Mouse (Mus musculus) midbrain, embryonic 12.5 days (tissue): ENCODE data around the gene Ldlrad3. TPM values are rescaled to one million over a fixed set of nuclear protein-coding genes. Genes with fewer than 3 reads are reported as not detected.

Source experiments
- ATAC-seq: fragments of 200-750 bp; cut with Nextera tagmentation; 2 replicates; pipeline ENCODE4 v1.8.0; 2017; ENCODE audit warnings: low read depth, moderate TSS enrichment, moderate library complexity; ENCODE audit not compliant: low FRiP score
- H3K27ac ChIP-seq: fragments of 300-500 bp; sonication (generic); replicated peaks from 2 replicates; pipeline ENCODE4 v1.5.1; 2016; ENCODE audit warnings: mild to moderate bottlenecking
- H3K27me3 ChIP-seq: fragments of 300-500 bp; sonication (generic); 2 replicates; pipeline ENCODE4 v1.6.1; 2016; ENCODE audit warnings: mild to moderate bottlenecking
- H3K36me3 ChIP-seq: fragments of 300-500 bp; sonication (generic); 2 replicates; pipeline ENCODE4 v1.6.1; 2016
- H3K4me1 ChIP-seq: fragments of 300-500 bp; sonication (generic); 2 replicates; pipeline ENCODE4 v1.6.1; 2016
- H3K4me2 ChIP-seq: fragments of 300-500 bp; sonication (generic); replicated peaks from 2 replicates; pipeline ENCODE4 v1.6.1; 2016; ENCODE audit warnings: mild to moderate bottlenecking, moderate library complexity
- H3K4me3 ChIP-seq: fragments of 300-500 bp; sonication (generic); 2 replicates; pipeline ENCODE4 v1.5.1; 2016; ENCODE audit warnings: mild to moderate bottlenecking
- H3K9ac ChIP-seq: fragments of 300-500 bp; sonication (generic); replicated peaks from 2 replicates; pipeline ENCODE4 v1.6.1; 2016; ENCODE audit warnings: mild to moderate bottlenecking, moderate library complexity
- H3K9me3 ChIP-seq: fragments of 300-500 bp; sonication (generic); 2 replicates; pipeline ENCODE4 v1.6.1; 2016; ENCODE audit warnings: mild to moderate bottlenecking
- WGBS: fragments of 180-500 bp; shearing (Covaris S2); methylation state at CpG from one replicate; pipeline ENCODE4 v1.1.7; 2016; 5-methylcytosine and 5-hydroxymethylcytosine counted together
- polyA plus RNA-seq: library from polyadenylated mRNA; unstranded; fragments of >200 nt; fragmentation: Nextera tagmentation; extraction: Ambion mirVana; gene quantifications from 2 replicates; pipeline ENCODE4 v1.2.1, GENCODE M21; 2016

Gene Ldlrad3
- polyA plus RNA-seq, 1 experiment from 2014 or later: 58.8 TPM

- no peaks in the 10 kb centered on the region for H3K27me3 ChIP-seq
- H3K9me3 ChIP-seq: 0 out of 2 replicates have a peak, but pooled peaks cover under 1% of the 10 kb centered on the region
- 94% methylated on average over 6 of the region's 6 CpGs for WGBS
- no peak overlapping the region for H3K27ac ChIP-seq
- H3K4me3 ChIP-seq: no peak overlapping the region
- H3K36me3 ChIP-seq: peaks cover 17% of the 10 kb centered on the region
- no peaks in the 10 kb centered on the region for H3K4me1 ChIP-seq
- ATAC-seq: no peak
- H3K9ac ChIP-seq: no peak overlapping the region
- H3K4me2 ChIP-seq: no peak overlapping the region
Observed at GRCm38 (mm10) chr2:102076237-102076636, 109.9 kb downstream of the Ldlrad3 start.

- H3K27ac ChIP-seq: no peak overlapping the region
- no peaks in the 10 kb centered on the region for H3K27me3 ChIP-seq
- no peak overlapping the region for H3K4me3 ChIP-seq
- 95% methylated on average over 6 of the region's 6 CpGs for WGBS
- H3K4me2 ChIP-seq: no peak overlapping the region
- no peaks in the 10 kb centered on the region for H3K9me3 ChIP-seq
- H3K4me1 ChIP-seq: no peaks in the 10 kb centered on the region
- no peak for ATAC-seq
- peaks cover 18% of the 10 kb centered on the region for H3K36me3 ChIP-seq
- H3K9ac ChIP-seq: no peak overlapping the region
Observed at GRCm38 (mm10) chr2:102073266-102074037, 112.7 kb downstream of the Ldlrad3 start.

- WGBS: 78% methylated on average over 4 of the region's 4 CpGs
Observed at GRCm38 (mm10) chr2:102072859-102073258, 113.3 kb downstream of the Ldlrad3 start.

GRCm38 (mm10) chr2:102071022-102071717, 115.0 kb downstream of the Ldlrad3 start:
- WGBS: 89% methylated on average over 10 of the region's 10 CpGs
- no peak overlapping the region for H3K4me2 ChIP-seq

More at GRCm38 (mm10) chr2:102072859-102073258, 113.3 kb downstream of the Ldlrad3 start:
- H3K4me2 ChIP-seq: no peak overlapping the region
- H3K36me3 ChIP-seq: peaks cover 18% of the 10 kb centered on the region
- no peaks in the 10 kb centered on the region for H3K9me3 ChIP-seq
- H3K27me3 ChIP-seq: no peaks in the 10 kb centered on the region
- no peak overlapping the region for H3K27ac ChIP-seq
- ATAC-seq: no peak
- H3K4me3 ChIP-seq: no peak overlapping the region
- H3K9ac ChIP-seq: no peak overlapping the region
- no peaks in the 10 kb centered on the region for H3K4me1 ChIP-seq

GRCm38 (mm10) chr2:102064826-102065441, 121.3 kb downstream of the Ldlrad3 start:
- ATAC-seq: no peak
- Histone ChIP-seq H3K27ac (no peak overlapping the region), H3K4me2 (no peak overlapping the region), H3K4me3 (no peak overlapping the region), H3K36me3 (peaks cover 8% of the 10 kb centered on the region), H3K4me1 (no peaks in the 10 kb centered on the region), H3K9ac (no peak overlapping the region), H3K27me3 (no peaks in the 10 kb centered on the region), H3K9me3 (no peaks in the 10 kb centered on the region)
- WGBS: 90% methylated on average over 8 of the region's 8 CpGs

More at GRCm38 (mm10) chr2:102071022-102071717, 115.0 kb downstream of the Ldlrad3 start:
- no peaks in the 10 kb centered on the region for H3K27me3 ChIP-seq
- H3K36me3 ChIP-seq: peaks cover 18% of the 10 kb centered on the region
- ATAC-seq: no peak
- H3K27ac ChIP-seq: no peak overlapping the region
- H3K4me3 ChIP-seq: no peak overlapping the region
- no peak overlapping the region for H3K9ac ChIP-seq
- no peaks in the 10 kb centered on the region for H3K9me3 ChIP-seq
- no peaks in the 10 kb centered on the region for H3K4me1 ChIP-seq

- no peaks in the 10 kb centered on the region for H3K4me1 ChIP-seq
- no peaks in the 10 kb centered on the region for H3K9me3 ChIP-seq
- ATAC-seq: no peak
- H3K4me3 ChIP-seq: no peak overlapping the region
- no peak overlapping the region for H3K9ac ChIP-seq
- H3K36me3 ChIP-seq: peaks cover 10% of the 10 kb centered on the region; the same call in 1 of the 2 replicates
- no peak overlapping the region for H3K4me2 ChIP-seq
- WGBS: 91% methylated on average over 7 of the region's 7 CpGs
- H3K27ac ChIP-seq: no peak overlapping the region
- no peaks in the 10 kb centered on the region for H3K27me3 ChIP-seq
Observed at GRCm38 (mm10) chr2:102063906-102064505, 122.2 kb downstream of the Ldlrad3 start.

- WGBS: 93% methylated on average over 7 of the region's 7 CpGs
- Histone ChIP-seq H3K9ac (no peak overlapping the region), H3K4me3 (no peak overlapping the region)
Observed at GRCm38 (mm10) chr2:102062861-102063468, 123.2 kb downstream of the Ldlrad3 start.

GRCm38 (mm10) chr2:102061921-102062320, 124.3 kb downstream of the Ldlrad3 start:
- no peak overlapping the region for H3K4me3 ChIP-seq
- peaks cover 27% of the 10 kb centered on the region for H3K36me3 ChIP-seq
- H3K9me3 ChIP-seq: no peaks in the 10 kb centered on the region
- no peak overlapping the region for H3K27ac ChIP-seq
- H3K4me1 ChIP-seq: peaks cover 10% of the 10 kb centered on the region; the same call in 1 of the 2 replicates
- H3K4me2 ChIP-seq: no peak overlapping the region
- ATAC-seq: no peak
- no peaks in the 10 kb centered on the region for H3K27me3 ChIP-seq
- 83% methylated on average over 8 of the region's 8 CpGs for WGBS
- H3K9ac ChIP-seq: no peak overlapping the region

More at GRCm38 (mm10) chr2:102062861-102063468, 123.2 kb downstream of the Ldlrad3 start:
- Histone ChIP-seq H3K4me1 (peaks cover 1% of the 10 kb centered on the region; the same call in 1 of the 2 replicates), H3K36me3 (peaks cover 16% of the 10 kb centered on the region; the same call in 1 of the 2 replicates), H3K27me3 (no peaks in the 10 kb centered on the region), H3K4me2 (no peak overlapping the region), H3K9me3 (no peaks in the 10 kb centered on the region), H3K27ac (no peak overlapping the region)
- ATAC-seq: no peak

GRCm38 (mm10) chr2:102057746-102058145, 128.4 kb downstream of the Ldlrad3 start:
- H3K4me3 ChIP-seq: no peak overlapping the region
- no peak overlapping the region for H3K9ac ChIP-seq
- 79% methylated on average over 12 of the region's 12 CpGs for WGBS
- no peak overlapping the region for H3K27ac ChIP-seq
- H3K4me2 ChIP-seq: no peak overlapping the region
- no peaks in the 10 kb centered on the region for H3K27me3 ChIP-seq
- peaks cover 10% of the 10 kb centered on the region; the same call in 1 of the 2 replicates for H3K4me1 ChIP-seq
- H3K9me3 ChIP-seq: no peaks in the 10 kb centered on the region
- no peak for ATAC-seq
- peaks cover 41% of the 10 kb centered on the region for H3K36me3 ChIP-seq

GRCm38 (mm10) chr2:102057029-102057685, 129.0 kb downstream of the Ldlrad3 start:
- Histone ChIP-seq H3K9me3 (no peaks in the 10 kb centered on the region), H3K4me1 (peaks cover 10% of the 10 kb centered on the region; the same call in 1 of the 2 replicates), H3K27ac (no peak overlapping the region), H3K4me3 (no peak overlapping the region), H3K36me3 (peaks cover 41% of the 10 kb centered on the region), H3K4me2 (no peak overlapping the region), H3K9ac (no peak overlapping the region), H3K27me3 (no peaks in the 10 kb centered on the region)
- no peak for ATAC-seq
- 64% methylated on average over 9 of the region's 9 CpGs for WGBS

- Histone ChIP-seq H3K9me3 (no peaks in the 10 kb centered on the region), H3K36me3 (peaks cover 41% of the 10 kb centered on the region), H3K4me3 (no peak overlapping the region), H3K4me2 (no peak overlapping the region), H3K4me1 (peaks cover 18% of the 10 kb centered on the region), H3K9ac (no peak overlapping the region), H3K27ac (no peak overlapping the region), H3K27me3 (no peaks in the 10 kb centered on the region)
- ATAC-seq: no peak
- WGBS: 91% methylated on average over 8 of the region's 8 CpGs
Observed at GRCm38 (mm10) chr2:102056144-102056543, 130.0 kb downstream of the Ldlrad3 start.
